Mouse (Mus musculus) lung, adult 2 months (tissue): ENCODE measurements around the gene Vwa8.

Source experiments
- CTCF ChIP-seq: fragments of 200-500 bp; IDR thresholded peaks from 2 replicates; pipeline ENCODE4 v1.5.1; 2011; ENCODE audit warnings: mild to moderate bottlenecking, low read length, control low read depth; ENCODE audit not compliant: insufficient read depth
- POLR2A ChIP-seq: fragments of 200-500 bp; IDR thresholded peaks from 2 replicates; pipeline ENCODE4 v1.6.1; 2011; ENCODE audit warnings: low read depth, mild to moderate bottlenecking, control low read depth, low read length, borderline replicate concordance; ENCODE audit errors: extremely low read depth

- TF ChIP-seq POLR2A (no peak), CTCF (no peak)
Observed at GRCm38 (mm10) chr14:79180078-79180730, 331.4 kb downstream of the Vwa8 start.
